Mouse (Mus musculus): ENCODE measurements at regions not wholly inside any gene's neighbourhood (a gene's known extent, or its start where the extent isn't known, plus 50 kb on each side); places are given as distances from the start of the nearest gene placed in this dataset.

DNA sequence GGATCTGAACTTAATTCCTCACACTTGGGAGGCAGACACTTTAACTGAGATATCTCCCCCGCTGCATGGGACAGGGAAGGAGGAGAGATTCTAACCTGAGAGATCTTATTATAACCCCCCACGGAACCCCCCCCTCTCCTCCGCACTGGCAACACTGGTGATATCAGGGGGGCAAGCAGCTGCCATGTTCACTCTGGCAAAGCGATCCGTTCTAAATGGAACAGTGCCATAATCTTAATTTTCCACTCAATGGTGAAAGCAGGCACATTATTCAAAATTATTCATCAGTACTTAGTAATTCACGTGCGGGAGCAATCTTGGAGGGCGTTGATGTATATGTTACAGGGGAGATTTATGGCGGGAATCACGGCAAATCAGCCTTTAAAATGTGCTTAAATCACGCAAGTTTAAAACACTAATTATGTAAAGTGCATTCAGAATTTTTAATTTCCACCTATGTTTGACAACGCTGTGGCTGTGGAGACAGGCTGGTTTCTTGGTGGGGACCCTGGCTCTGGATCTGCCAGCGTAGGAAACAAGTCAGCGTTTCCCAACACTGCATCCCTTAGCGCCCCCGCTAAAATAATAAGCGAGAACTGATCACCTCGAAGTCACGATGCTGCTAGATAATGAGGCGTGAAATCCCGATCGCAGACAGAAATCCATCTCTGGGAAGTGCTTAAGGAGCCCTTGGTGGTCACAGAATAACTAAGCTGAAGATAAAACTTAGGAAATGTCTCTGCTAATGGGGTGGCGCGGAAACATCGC, 354.7 kb downstream of the Cdh26 start:
- no peak for TF ChIP-seq EP300 (optimal IDR thresholded peaks at IDR 0.05)
- TF ChIP-seq CTCF (IDR thresholded peaks at IDR 0.05; ENCODE audit: low read depth), result no peak
